Mouse (Mus musculus): Measurements from ENCODE around the gene Gm1043.

The Gm1043 gene

GRCm38 (mm10) chr5:37198011-37198688 is 113.0 kb downstream of the Gm1043 start:
- in situ Hi-C loops (cut with MseI, MboI): no loop called here

- in situ Hi-C loops (cut with MseI, MboI): no loop called here
Observed at GRCm38 (mm10) chr5:37202285-37202684, 117.1 kb downstream of the Gm1043 start.

GRCm38 (mm10) chr5:37204886-37205285 is 119.7 kb downstream of the Gm1043 start:
- in situ Hi-C loops (cut with MseI, MboI): no loop called here

GRCm38 (mm10) chr5:37205420-37205819 is 120.2 kb downstream of the Gm1043 start:
- in situ Hi-C loops (cut with MseI, MboI): no loop called here

- in situ Hi-C loops (cut with MseI, MboI): no loop called here
Observed at GRCm38 (mm10) chr5:37206364-37206763, 121.2 kb downstream of the Gm1043 start.

- in situ Hi-C loops (cut with MseI, MboI): no loop called here
Observed at GRCm38 (mm10) chr5:37212938-37213708, 128.0 kb downstream of the Gm1043 start.

GRCm38 (mm10) chr5:37213709-37214103 is 128.5 kb downstream of the Gm1043 start:
- in situ Hi-C loops (cut with MseI, MboI): no loop called here

- in situ Hi-C loops (cut with MseI, MboI): no loop called here
Observed at GRCm38 (mm10) chr5:37214614-37215013, 129.4 kb downstream of the Gm1043 start.

GRCm38 (mm10) chr5:37215276-37215675 is 130.1 kb downstream of the Gm1043 start:
- in situ Hi-C loops (cut with MseI, MboI): no loop called here

GRCm38 (mm10) chr5:37219615-37220014 is 134.4 kb downstream of the Gm1043 start:
- in situ Hi-C loops (cut with MseI, MboI): no loop called here

- in situ Hi-C loops (cut with MseI, MboI): no loop called here
Observed at GRCm38 (mm10) chr5:37220575-37220974, 135.4 kb downstream of the Gm1043 start.

GRCm38 (mm10) chr5:37221563-37221962 is 136.4 kb downstream of the Gm1043 start:
- in situ Hi-C loops (cut with MseI, MboI): no loop called here

- in situ Hi-C loops (cut with MseI, MboI): no loop called here
Observed at GRCm38 (mm10) chr5:37222316-37222715, 137.1 kb downstream of the Gm1043 start.

- in situ Hi-C loops (cut with MseI, MboI): no loop called here
Observed at GRCm38 (mm10) chr5:37225708-37226107, 140.5 kb downstream of the Gm1043 start.

GRCm38 (mm10) chr5:37227956-37228680 is 142.9 kb downstream of the Gm1043 start:
- in situ Hi-C loops (cut with MseI, MboI): no loop called here

GRCm38 (mm10) chr5:37228894-37229293 is 143.7 kb downstream of the Gm1043 start:
- in situ Hi-C loops (cut with MseI, MboI): no loop called here

- in situ Hi-C loops (cut with MseI, MboI): no loop called here
Observed at GRCm38 (mm10) chr5:37233010-37233557, 147.9 kb downstream of the Gm1043 start.

GRCm38 (mm10) chr5:37238654-37239053 is 153.5 kb downstream of the Gm1043 start:
- in situ Hi-C loops (cut with MseI, MboI): no loop called here

GRCm38 (mm10) chr5:37240550-37240949 is 155.4 kb downstream of the Gm1043 start:
- in situ Hi-C loops (cut with MseI, MboI): no loop called here

GRCm38 (mm10) chr5:37241224-37241623 is 156.1 kb downstream of the Gm1043 start:
- in situ Hi-C loops (cut with MseI, MboI): no loop called here

- in situ Hi-C loops (cut with MseI, MboI): no loop called here
Observed at GRCm38 (mm10) chr5:37241651-37242151, 156.5 kb downstream of the Gm1043 start, which contains the start of gene Crmp1. Crmp1 (plus strand) TSS chr5:37241940.

Measured in mouse trophoblast stem cell (cell line).